Mouse (Mus musculus): ENCODE data around the gene Sept4.

GRCm38 (mm10) chr11:87527364-87527763 is 41.3 kb upstream of the Sept4 start:
- TF ChIP-seq CTCF (conservative IDR thresholded peaks at IDR 0.05; ENCODE audit: low read length) = no peak
- no peak for TF ChIP-seq POU5F1 (IDR thresholded peaks at IDR 0.05; ENCODE audit: borderline replicate concordance, low read length)
- no peak for TF ChIP-seq NANOG (IDR thresholded peaks at IDR 0.05; ENCODE audit: borderline replicate concordance, low read length)
